ENCODE assay signal across 8 mouse cellular contexts in the genomic region with DNA sequence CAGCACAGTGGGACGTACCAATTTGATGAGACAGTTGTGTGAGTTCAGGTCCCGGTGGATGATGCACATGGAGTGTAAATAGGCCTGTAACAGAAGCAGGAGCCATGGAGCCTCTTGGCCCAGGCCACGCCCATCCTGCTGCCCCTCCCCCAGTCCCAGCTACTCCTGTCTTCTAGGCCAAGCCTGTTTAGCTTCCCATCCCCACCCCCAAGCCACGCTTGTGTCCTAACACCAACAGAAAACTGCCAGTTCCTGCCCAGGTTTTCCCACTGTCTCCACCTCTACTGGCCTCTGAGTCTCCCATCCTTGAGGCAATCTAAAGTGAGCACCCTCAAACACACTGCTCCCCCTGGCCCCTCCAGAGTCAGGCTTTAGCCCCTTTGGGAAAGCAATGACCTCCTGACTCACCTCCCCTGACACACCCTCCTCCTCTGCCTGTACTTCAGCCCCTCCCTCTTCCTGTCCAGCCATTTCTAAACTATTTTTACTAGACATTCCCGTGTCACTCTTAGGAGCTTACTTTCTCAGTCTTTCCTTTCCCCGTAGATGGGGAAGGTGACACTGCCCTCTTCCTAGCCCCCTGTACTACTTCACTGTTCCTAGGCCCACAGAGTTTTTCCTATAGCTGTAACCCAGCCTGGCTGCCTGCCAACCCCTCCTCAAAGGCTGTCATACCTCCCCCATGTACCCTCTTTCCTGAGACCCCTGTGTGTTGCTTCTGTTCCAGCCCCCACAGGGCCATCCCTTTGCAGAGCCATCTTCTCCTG. TPM values are rescaled to one million over a fixed set of nuclear protein-coding genes. Genes with fewer than 3 reads are reported as not detected.
DNase-seq lines count a peak whose midpoint lies in the region; ATAC-seq and TF ChIP-seq lines count a peak whose summit lies in the region.

No protein-coding gene starts in this region.

- peak; percentile 69 for DNase-seq in forebrain, embryonic 11.5 days (ENCODE audit: low spot score)
- DNase-seq in forebrain, embryonic 14.5 days (ENCODE audit: low spot score) = no peak
- DNase-seq in 3T3-L1 (ENCODE audit: low read depth, low spot score) = peak; percentile 89
- peak; percentile 72 for DNase-seq in embryo, embryonic 10.5 days (ENCODE audit: low spot score)
- peak; percentile 47 for DNase-seq in kidney, postnatal 0 days (ENCODE audit: low spot score)
- no peak for DNase-seq in right cerebral cortex, postnatal 25 days
- DNase-seq in adrenal gland, adult 8-10 months = no peak

- 46% methylated on average over 6 of the region's 6 CpGs for WGBS in forebrain, embryonic 11.5 days
- WGBS in forebrain, embryonic 14.5 days = 49% methylated on average over 6 of the region's 6 CpGs
- WGBS in kidney, postnatal 0 days = 31% methylated on average over 6 of the region's 6 CpGs
- 45% methylated on average over 6 of the region's 6 CpGs for WGBS in midbrain, embryonic 13.5 days

- no peak for ATAC-seq in forebrain, embryonic 11.5 days (replicated peaks; ENCODE audit: low FRiP score)
- no peak for ATAC-seq in forebrain, embryonic 14.5 days
- ATAC-seq in kidney, postnatal 0 days (replicated peaks; ENCODE audit: low FRiP score, low read depth) = peak; percentile 31
- no peak for ATAC-seq in midbrain, embryonic 13.5 days

- H3K9ac ChIP-seq in forebrain, embryonic 11.5 days (ENCODE audit: low read length) = 0 out of 2 replicates have a peak overlapping the region, but pooled peaks have one; percentile 6
- H3K9ac ChIP-seq in forebrain, embryonic 14.5 days (ENCODE audit: low read length) = no peak overlapping the region
- H3K9ac ChIP-seq in kidney, postnatal 0 days (ENCODE audit: low read depth, low read length) = no peak overlapping the region
- no peak overlapping the region for H3K9ac ChIP-seq in midbrain, embryonic 13.5 days (replicated peaks)

- no peak overlapping the region for H3K27ac ChIP-seq in forebrain, embryonic 11.5 days (ENCODE audit: low read depth, low read length)
- no peak overlapping the region for H3K27ac ChIP-seq in forebrain, embryonic 14.5 days (ENCODE audit: low read depth, low read length)
- H3K27ac ChIP-seq in kidney, postnatal 0 days = peak overlapping the region; percentile 54; the same call in 1 of the 2 replicates
- H3K27ac ChIP-seq in midbrain, embryonic 13.5 days = peak overlapping the region; percentile 26; the same call in 1 of the 2 replicates

- H3K27me3 ChIP-seq in forebrain, embryonic 11.5 days (ENCODE audit: control insufficient read depth, insufficient read depth, low read length) = no peaks in the 10 kb centered on the region
- no peaks in the 10 kb centered on the region for H3K27me3 ChIP-seq in forebrain, embryonic 14.5 days (replicated peaks; ENCODE audit: control insufficient read depth, insufficient read depth, low read length)
- H3K27me3 ChIP-seq in kidney, postnatal 0 days (ENCODE audit: insufficient read depth, low read length) = no peaks in the 10 kb centered on the region
- H3K27me3 ChIP-seq in midbrain, embryonic 13.5 days = no peaks in the 10 kb centered on the region

- no peak overlapping the region for H3K4me2 ChIP-seq in forebrain, embryonic 11.5 days (ENCODE audit: low read depth, low read length, severe bottlenecking)
- no peak overlapping the region for H3K4me2 ChIP-seq in forebrain, embryonic 14.5 days (ENCODE audit: low read length)
- H3K4me2 ChIP-seq in kidney, postnatal 0 days (ENCODE audit: low read length) = no peak overlapping the region
- H3K4me2 ChIP-seq in midbrain, embryonic 13.5 days (replicated peaks) = no peak overlapping the region

- no peaks in the 10 kb centered on the region; the same call in 1 of the 2 replicates for H3K4me1 ChIP-seq in forebrain, embryonic 11.5 days (replicated peaks; ENCODE audit: control insufficient read depth, insufficient read depth, low read length)
- H3K4me1 ChIP-seq in forebrain, embryonic 14.5 days (ENCODE audit: control insufficient read depth, insufficient read depth, low read length) = no peaks in the 10 kb centered on the region
- H3K4me1 ChIP-seq in kidney, postnatal 0 days (replicated peaks; ENCODE audit: insufficient read depth, low read length) = peaks cover 18% of the 10 kb centered on the region
- H3K4me1 ChIP-seq in midbrain, embryonic 13.5 days (replicated peaks) = peaks cover 23% of the 10 kb centered on the region; the same call in 1 of the 2 replicates

- no peak for TF ChIP-seq CTCF in kidney, postnatal 0 days (IDR thresholded peaks at IDR 0.05; ENCODE audit: low read depth)

- peaks cover 6% of the 10 kb centered on the region; the same call in 1 of the 2 replicates for H3K36me3 ChIP-seq in forebrain, embryonic 11.5 days (ENCODE audit: control insufficient read depth, insufficient read depth, low read length)
- peaks cover 78% of the 10 kb centered on the region for H3K36me3 ChIP-seq in forebrain, embryonic 14.5 days (ENCODE audit: control insufficient read depth, insufficient read depth, low read length)
- H3K36me3 ChIP-seq in kidney, postnatal 0 days (ENCODE audit: insufficient read depth, low read length) = peaks cover 42% of the 10 kb centered on the region
- peaks cover 89% of the 10 kb centered on the region for H3K36me3 ChIP-seq in midbrain, embryonic 13.5 days

- no peaks in the 10 kb centered on the region for H3K9me3 ChIP-seq in forebrain, embryonic 11.5 days (ENCODE audit: control insufficient read depth, low read length)
- no peaks in the 10 kb centered on the region for H3K9me3 ChIP-seq in forebrain, embryonic 14.5 days (replicated peaks; ENCODE audit: control insufficient read depth, low read length)
- no peaks in the 10 kb centered on the region for H3K9me3 ChIP-seq in kidney, postnatal 0 days (replicated peaks; ENCODE audit: low read length)
- no peaks in the 10 kb centered on the region for H3K9me3 ChIP-seq in midbrain, embryonic 13.5 days

- H3K4me3 ChIP-seq in forebrain, embryonic 11.5 days (ENCODE audit: low read depth, low read length) = no peak overlapping the region
- H3K4me3 ChIP-seq in forebrain, embryonic 14.5 days (ENCODE audit: low read depth, low read length) = no peak overlapping the region
- no peak overlapping the region for H3K4me3 ChIP-seq in kidney, postnatal 0 days (replicated peaks; ENCODE audit: low read depth, low read length)
- H3K4me3 ChIP-seq in midbrain, embryonic 13.5 days (replicated peaks) = no peak overlapping the region

RNA-seq across cellular contexts. Expression of gene Pik3ip1, which starts 18.6 kb away (rescaled TPM):
- 9.7 and 10.6 TPM in 2 replicates for polyA plus RNA-seq in forebrain, embryonic 11.5 days (2014; fragmentation: Nextera tagmentation; extraction: Ambion mirVana)
- polyA plus RNA-seq in forebrain, embryonic 14.5 days (2014; fragmentation: Nextera tagmentation; extraction: Ambion mirVana) = 27.8 TPM in 2 replicates
- polyA plus RNA-seq in kidney, postnatal 0 days (2015; fragmentation: Nextera tagmentation; extraction: Ambion mirVana) = 14.8 and 15.0 TPM in 2 replicates
- polyA plus RNA-seq in midbrain, embryonic 13.5 days (2015; fragmentation: Nextera tagmentation; extraction: Ambion mirVana) = 24.2 and 25.1 TPM in 2 replicates
- 10 to 100 TPM; 17.2 to 28.2 (median 25.1) TPM for total RNA-seq in adrenal gland, adult 8-10 months (2022)

Comparison
In these comparisons a context has a peak if more than half of its experiments do, and no peak if none do; other contexts are left out.
1. DNase-seq: peak in forebrain, embryonic 11.5 days (single experiment), 3T3-L1 (single experiment), embryo, embryonic 10.5 days (single experiment) and kidney, postnatal 0 days (single experiment); none in forebrain, embryonic 14.5 days (single experiment), right cerebral cortex, postnatal 25 days (single experiment) and adrenal gland, adult 8-10 months (single experiment).
2. H3K27ac ChIP-seq: peak in kidney, postnatal 0 days (single experiment) and midbrain, embryonic 13.5 days (single experiment); none in forebrain, embryonic 11.5 days (single experiment) and forebrain, embryonic 14.5 days (single experiment).